Mouse (Mus musculus): ENCODE data around the gene Pfdn4.
"Not testable (repeated sequence)": the region's sequence is repeated elsewhere in the genome, so short reads cannot be mapped to it uniquely, and the experiment has no call there.

Pfdn4 gene

DNA sequence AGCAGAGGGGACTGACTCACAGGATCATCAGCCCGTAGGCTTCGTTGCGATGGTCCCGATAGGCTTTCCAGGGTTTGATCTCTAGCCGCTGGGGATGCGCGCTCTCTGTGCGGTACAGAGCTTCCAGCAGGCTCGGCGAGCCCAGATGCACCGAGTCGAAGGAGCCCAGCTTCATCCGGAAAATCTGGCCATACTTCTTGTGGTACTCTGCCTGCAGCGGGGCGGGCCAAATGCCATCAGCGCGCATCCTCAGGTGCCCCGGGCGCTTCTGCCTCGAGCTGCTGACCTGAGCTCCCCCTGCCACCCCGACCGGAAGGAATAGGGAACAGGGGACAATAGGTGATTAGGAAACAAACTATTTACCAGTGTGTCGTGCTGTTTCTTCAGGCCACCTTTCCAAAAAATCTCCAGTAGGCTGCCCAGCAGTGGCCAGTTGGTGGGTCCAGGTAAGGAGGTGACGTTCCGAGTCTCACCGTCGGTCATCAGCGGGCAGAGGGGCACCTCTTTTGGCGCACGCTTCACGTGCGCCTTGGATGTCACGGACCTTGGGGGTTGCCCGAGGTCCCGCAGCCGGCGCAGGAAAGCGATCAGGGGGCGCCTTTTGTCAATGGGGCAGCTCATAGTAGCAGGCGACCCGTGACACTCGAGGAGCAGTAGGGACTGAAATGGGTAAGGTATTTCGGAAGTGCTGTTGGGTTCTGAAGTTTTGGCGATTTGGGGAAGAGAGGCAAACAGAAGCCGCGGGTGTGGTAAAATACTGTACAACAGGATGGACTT, at the start of gene Pfdn4:
Gene Pfdn4 (plus strand): TSS at position 275 of the 777 bp plus-strand sequence.
- no peak for DNase-seq (ENCODE audit: low spot score)

DNA sequence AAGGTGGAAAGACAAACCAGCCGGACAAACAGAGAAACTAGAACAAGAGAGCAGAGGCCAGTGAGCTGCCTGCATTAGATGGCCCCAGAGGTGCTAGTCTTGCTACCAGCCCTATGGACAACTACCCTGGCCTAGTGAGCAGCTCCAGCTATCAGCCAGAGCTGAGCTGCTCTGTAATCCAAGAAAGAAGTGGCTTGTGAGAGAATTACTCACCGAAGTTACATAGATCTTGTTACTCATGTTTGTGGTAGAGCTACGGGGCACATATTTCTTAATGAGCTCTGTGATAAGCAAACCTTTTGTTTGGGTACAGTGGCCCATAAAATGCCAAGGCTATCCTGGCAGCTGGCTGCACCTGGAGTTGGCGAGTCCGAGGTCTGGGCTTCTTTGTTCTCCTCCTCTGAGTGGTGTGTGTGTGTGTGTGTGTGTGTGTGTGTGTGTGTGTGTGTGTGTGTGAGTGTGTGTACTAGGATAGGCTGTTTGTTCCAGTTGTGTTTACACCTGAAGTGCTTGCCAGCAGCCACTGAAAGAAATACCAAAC, 49.3 kb upstream of the Pfdn4 start:
- no peak for DNase-seq (ENCODE audit: low spot score)

DNA sequence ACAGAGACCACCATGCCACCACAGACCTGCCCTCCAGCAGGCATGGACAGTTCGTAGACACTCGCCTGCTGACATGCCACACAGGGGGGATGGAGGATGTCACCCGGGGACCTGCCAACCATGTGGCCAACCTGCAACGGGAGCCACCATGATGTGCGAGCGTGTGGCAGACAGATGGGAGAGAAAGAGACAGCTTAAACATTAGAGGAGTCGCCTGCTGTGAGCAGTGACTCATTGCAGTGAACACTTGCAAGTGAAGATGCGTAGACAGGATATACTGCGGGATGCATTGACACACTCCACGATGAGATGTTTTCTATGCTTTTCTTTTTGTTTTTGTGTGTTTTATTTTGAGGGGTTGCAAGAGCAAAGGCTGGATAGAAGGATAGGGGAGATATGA, 48.6 kb upstream of the Pfdn4 start:
- no peak for DNase-seq (ENCODE audit: low spot score)

DNA sequence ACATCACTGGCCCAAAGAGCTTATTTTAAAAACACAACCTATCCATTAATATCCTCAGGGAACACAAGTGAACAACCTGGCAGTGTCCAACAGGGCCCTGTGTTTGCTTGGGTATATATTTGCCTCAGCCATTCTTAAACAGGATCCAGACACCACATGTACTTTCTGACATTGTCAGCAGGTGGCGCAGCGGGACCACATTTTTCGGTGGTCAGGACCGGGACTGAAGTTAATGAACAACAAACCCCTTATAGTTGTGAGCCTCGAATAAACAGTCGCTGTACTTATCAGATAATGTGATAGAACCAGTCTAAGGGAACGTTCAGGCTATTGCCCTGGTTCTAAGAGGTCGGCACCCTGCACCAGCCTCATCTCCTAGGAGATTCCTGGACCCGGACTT, 45.3 kb upstream of the Pfdn4 start:
- peak; percentile 88 for DNase-seq (ENCODE audit: low spot score)

DNA sequence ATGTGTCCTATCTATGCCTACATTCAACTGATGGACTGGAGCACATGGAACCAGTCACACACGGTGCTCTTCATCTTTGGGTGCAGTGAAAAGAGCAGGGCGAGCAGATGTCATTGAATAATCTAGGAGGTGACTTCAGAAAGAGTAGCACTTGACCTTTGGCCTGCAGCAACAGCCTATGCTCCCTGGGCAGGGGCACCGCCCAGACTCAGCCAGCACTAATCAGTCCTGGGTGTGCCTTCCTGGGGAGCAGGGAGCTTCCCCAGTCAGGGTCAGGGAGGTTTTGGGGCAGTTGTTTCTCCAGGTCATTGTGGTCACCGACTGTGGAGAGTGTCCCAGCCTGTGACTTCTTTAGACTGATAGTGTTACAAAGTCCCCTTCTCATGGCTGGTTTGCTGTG, 42.4 kb upstream of the Pfdn4 start:
- DNase-seq (ENCODE audit: low spot score), result not testable (repeated sequence)

DNA sequence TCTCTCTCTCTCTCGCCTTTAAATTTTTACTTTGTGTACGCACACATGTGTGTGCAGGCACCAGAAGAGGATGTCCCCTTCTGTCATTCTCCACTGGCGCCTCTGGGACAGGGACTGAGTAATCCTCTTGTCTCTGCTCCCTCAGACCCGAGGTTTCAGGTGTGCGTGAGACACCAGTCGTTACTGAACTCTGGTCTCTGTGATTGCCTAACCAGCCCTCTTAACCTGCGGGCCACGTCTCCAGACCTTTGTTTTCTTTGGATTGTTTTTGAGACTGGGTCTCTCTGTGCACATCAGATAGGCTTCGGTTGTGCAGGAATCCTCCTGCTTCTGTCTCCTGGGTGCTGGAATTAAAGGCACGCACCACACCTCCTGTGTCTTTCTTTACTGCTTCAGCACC, 37.0 kb upstream of the Pfdn4 start:
- no peak for DNase-seq (ENCODE audit: low spot score)

DNA sequence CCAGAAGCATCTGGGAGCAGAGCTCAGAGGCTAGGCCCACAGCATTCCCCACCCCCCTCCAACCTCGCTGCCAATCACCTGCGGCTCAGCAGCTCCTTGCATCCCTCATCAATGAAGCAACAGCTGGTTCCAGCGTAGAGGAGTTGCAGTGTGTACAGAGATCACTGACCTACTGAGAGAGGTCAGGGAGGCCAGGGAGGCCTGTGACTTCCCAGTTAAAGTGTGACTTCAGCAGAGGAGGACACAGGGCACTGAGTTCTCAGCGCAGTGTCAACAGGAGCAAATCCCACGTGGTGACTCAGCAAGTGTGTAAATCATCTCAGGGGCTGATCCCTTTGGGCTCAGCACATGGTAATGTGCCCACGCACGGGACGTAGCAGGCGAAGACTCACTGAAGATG, 36.4 kb upstream of the Pfdn4 start:
- DNase-seq (ENCODE audit: low spot score), result no peak

DNA sequence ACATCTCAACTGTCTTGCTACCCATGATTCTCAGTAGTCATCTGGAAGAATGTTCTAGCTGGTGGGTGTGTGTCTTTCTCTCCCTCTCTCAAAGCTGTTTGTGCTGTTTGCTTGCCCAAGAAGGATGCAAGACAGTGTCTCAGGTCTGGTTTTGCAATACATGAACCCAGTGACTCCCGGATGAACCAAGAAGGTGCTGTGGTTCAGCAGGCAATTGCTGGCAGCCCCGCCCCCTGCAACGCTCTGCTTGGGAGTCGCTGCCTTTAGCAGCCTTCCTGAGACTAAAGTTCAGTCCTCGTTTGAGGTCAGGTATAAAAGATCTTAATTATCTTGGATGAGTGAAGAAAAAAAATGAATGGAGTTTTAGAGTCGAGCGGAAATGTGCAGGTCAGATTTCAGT, 34.6 kb upstream of the Pfdn4 start:
- no peak for DNase-seq (ENCODE audit: low spot score)

DNA sequence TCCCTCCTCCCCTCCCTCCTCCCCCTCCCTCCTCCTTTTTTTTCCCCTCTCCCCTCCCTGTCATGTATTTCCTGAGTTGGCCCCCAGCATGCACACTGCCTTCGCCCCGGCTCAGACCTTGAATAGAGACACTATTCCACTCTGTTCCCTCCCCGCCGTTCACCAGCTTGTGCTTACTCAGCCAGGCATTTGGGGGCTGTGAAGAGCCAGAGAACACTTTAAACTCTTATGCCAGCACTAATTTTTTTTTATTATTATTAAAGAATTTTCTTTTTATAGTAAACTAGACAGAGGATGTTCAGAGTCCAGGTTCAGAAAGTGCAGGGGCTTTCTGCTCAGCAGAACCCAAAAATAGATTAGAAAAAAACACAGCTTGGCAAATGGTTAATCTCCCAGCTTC, 31.4 kb upstream of the Pfdn4 start:
- DNase-seq (ENCODE audit: low spot score), result no peak

DNA sequence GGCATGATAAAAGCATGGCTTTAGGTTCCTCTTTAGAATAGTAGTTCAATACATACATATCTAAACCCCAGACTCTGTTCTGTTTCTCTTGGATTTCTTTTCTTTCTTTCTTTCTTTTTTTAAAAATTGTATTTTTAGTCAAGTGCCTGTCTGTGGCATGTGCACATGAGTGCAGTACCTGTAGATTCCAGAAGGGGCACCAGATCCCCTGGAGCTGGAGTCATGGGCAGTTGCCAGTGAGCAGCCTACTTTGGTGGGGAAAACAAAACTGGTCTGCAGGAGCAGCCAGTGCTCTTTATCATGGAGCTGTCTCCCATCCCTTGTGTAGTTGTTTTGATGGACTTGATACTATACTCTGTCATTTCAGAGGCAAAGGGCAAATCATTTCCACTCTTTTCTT, 28.2 kb upstream of the Pfdn4 start:
- peak; percentile 60 for DNase-seq (ENCODE audit: low spot score)

DNA sequence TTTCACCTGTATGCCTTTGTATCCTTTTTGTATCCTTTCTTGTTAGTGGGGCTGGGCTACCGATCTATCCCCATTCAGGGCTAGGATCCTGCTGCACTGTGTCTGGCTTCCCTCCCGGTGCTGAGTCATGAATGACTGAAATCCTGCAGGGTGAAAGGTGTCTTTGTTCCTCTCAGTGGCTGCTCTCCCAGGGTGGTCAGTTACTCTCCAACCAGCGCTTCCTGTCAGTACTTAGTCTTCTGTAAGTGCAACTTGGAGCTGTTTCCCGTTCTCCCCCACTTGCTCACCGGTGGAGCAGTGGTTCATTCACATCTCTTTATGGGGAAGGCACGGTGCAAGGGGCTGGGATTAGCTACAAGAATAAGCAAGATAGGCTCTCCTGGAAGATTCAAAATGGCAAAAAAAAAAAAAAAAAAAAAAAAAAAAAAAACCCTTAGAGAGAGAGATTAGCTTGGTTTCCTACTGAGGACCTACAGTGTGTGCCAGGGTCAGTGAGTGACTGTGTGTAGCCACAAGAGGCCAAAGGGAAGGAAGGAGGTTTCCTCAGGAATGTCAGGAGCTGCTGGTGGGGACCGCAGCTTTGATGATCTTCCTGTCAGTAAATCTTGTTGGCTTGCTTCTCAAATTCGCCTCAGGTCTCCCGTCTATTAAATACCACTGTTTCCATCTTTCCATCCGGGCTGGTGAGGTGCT, 26.5 kb upstream of the Pfdn4 start:
- peak; percentile 57 for DNase-seq (ENCODE audit: low spot score)

DNA sequence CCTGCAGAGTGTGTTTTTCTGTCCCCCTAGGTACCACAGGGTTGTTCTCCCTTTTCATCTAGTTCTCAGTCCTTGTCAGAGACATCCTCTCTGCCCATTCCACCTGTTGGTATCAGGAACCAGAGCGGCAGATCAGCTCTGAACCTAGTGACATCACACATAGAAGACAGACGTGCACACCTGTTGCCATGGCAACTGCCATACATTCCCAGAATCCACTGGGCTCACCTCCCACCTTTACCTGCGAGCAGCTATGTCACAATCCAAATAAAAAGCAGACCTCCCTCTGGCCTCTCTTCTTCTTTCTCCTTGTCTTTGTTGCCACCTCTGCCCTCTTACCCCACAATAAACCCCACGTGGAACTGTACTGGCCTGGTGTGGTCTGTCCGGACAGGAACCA, 25.6 kb upstream of the Pfdn4 start:
- DNase-seq (ENCODE audit: low spot score), result no peak

DNA sequence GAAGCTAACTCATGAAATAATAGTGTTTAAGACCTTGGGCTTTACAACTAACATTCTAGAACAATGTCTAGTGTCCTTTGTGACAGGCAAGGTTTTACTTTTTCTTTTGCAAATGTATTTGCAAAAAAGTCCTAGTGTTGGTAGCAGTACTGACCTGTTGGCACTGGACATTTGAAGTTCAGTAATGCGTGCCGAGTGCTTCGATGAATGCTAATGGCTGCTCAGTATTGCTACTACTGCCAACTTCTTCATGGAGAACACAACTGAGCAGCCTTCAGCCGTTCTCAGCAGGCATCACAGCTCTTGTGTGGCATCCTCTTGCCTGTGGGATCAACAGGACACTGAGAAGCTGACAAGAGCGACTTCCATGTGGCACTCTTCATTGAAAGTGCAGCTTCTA, 22.1 kb upstream of the Pfdn4 start:
- no peak for DNase-seq (ENCODE audit: low spot score)

DNA sequence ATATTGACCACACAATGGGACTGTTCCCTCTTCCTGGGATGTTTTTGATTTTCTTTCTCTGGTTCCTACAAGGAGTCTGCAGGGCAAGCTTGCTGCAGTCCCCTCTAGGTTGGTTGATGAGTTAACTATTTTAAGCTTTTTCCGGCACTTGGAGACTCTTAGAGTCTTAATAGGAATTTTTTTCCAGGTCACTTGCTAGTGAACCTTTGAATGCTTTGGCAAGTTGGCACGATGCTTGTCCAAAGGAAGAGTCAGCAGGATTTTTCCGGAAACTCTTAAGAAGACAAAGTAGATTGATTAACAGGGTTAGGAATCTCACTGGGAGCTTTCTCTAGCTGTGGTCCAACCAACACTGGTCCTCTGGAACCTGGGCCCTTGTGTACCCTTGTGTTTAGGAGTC, 21.1 kb upstream of the Pfdn4 start:
- DNase-seq (ENCODE audit: low spot score), result no peak

DNA sequence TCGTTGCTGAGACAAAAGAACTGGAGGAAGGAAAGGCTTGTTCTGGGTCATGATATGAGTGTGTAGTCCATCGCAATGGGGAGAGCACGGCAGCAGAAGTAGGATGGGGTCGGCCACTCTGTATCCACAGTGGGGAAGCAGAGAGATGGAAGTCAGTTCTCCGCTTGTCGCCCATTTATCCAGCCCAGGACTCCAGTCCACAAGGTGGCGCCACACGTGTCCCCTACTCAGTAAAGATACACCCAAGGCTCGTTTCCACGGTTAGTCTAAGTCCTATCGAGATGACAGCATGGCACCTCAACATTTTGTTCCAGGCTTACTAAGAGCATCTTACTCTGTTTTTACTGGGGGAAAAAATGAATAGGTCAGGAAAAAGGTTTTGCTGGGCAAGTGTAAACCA, 20.0 kb upstream of the Pfdn4 start:
- peak; percentile 69 for DNase-seq (ENCODE audit: low spot score)

DNA sequence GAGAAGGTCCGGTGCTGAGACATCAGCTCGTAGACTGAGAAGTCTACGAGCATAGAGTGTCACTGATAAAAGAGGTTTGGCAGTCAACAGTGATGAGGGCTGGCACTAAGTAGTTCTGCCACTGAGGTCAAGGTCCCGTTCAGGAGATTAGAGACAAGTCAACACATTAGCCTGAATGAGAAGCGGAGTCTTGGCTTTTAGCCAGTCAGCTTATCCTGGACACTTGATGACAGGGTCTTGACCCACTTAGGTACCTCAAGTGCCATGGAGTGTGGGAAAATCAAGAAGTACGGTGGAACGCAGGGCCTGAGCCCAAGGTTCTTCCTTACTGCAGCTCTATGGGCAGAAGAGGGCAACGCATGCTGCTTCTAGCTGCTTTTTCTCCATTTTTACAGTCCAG, 19.6 kb upstream of the Pfdn4 start:
- DNase-seq (ENCODE audit: low spot score), result no peak

DNA sequence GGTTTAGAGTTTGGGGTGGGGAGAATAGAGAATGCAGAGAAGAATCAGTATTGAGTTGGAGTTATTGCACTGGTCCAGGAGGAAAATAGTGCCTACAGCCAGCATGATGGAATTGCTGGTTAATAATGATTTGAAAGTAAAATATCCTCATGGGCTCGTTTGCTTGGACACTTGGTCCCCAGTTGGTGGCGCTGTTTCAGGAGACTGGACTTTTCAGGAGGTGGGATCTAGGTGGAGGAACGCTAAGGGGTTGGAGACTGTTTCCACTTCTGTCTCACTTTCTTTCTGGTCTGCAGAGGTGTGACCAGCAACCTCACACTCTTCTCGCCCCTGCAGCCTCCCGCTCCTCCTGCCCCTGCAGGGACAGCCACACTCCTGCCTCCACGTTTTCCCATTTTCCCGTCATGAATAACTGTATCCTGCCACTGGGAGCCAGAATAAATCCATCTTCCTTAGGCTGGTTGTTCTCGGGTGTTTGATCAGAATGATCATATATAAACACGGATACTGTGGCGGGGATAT, 14.1 kb upstream of the Pfdn4 start:
- DNase-seq (ENCODE audit: low spot score), result no peak

DNA sequence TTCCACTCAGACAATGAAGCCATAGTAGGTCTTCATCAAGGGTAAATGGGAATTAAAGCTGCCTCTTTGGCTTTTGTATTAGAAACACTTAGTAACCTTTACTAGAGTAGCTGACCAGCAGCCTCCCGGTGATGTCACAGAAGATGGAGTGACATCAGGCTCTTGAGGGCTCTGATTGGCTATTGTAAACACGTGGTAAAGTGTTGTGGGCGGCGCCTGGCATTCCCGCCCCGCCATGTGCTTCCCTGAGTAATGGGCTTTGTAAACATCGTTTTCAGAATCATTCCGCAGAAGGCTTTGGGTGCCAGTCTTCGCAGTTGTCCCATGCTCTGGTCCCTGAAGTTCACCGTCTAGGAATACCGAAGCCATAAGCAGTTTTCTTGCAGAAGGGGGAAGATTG, 12.3 kb upstream of the Pfdn4 start:
- DNase-seq (ENCODE audit: low spot score), result no peak

DNA sequence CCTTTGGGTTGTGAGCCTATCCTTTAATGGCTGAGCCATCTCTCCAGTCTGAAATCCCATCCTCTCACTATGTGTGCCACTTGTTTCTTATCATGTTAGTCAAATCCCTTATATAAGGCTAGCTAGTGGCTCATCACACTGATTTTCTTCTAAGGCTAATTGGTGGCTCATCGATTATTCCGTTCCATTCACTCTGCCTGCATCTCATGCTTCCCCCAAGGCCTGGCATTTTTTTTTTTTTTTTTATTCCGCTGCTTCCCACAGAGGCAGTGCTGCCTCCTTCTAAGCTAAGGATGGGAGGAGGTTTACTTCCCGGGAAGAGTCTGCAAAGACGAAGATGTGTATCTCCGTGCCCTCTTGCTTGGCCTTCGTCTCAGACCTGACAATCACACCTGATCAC, 9.0 kb upstream of the Pfdn4 start:
- DNase-seq (ENCODE audit: low spot score), result no peak

DNA sequence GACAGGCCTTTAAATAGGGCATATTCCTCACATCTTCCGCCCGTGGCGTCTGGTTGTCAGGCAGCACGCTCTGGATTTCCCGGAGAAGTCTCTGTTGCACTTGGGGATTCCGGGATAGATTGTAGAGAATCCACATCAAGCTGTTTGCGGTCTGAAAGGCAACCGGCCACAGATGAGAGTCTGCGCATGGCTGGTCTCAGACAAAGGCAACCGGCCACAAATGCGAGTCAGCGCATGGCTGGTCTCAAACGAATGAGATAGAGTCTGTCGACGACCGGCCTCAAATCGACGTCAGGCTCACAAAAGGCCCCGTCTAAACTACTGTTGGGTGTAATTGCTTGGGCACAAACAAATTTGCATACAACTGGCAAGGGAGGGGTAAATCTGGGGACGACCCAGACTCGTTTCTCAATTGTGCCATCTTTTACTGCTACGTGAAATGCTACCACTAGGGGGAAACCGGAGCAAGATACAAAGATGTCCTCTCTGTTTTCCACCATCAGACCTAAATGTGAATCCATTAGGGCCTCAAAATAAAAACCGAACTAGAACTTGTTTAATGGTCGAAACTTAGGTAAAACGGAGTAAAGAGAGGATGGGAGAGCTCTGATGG, 8.2 kb upstream of the Pfdn4 start:
- no peak for DNase-seq (ENCODE audit: low spot score)

DNA sequence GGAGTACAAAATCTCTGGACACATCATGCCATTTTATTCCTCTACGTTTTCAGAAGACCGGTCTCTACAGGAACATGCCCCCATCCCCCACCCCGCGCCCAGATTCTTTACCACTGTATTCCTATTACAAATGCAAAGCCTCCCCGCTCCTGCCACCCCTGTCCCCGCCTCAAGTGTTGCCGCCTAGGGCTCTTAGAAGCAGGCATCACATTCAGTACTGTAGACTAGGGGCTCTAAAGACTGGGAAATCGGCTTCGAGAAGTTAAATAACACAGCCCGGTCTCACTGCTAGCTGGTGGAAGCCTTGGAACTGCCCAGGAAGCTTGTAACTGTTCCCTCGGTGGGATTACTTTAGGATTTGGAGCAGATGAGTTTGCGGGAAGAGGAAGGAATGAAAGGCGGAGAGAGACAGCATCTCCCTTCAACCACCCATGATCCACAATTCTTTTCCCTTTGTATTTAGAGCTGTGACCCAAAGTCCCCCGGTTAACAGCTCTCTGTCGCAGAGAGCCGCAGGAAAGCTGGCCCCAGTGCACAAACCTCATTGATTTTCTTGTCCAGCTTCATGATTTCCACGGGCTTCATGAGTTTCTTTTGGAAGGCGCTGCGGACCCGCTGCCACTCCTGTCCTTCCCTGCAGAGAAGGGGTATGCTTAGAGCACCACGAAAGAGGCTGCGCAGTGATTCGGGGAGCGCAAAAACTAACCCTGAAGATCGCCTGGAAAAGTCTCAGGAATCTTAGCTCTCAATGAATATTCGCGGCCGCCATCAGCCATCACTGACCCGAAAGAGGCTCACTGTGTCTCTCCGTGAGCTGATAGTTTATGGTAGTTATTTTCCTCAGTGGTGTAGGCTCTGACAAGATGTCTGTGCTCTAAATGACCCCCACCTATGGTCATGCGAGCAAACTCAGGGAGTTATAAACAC, 1.2 kb upstream of the Pfdn4 start:
- DNase-seq (ENCODE audit: low spot score), result no peak

DNA sequence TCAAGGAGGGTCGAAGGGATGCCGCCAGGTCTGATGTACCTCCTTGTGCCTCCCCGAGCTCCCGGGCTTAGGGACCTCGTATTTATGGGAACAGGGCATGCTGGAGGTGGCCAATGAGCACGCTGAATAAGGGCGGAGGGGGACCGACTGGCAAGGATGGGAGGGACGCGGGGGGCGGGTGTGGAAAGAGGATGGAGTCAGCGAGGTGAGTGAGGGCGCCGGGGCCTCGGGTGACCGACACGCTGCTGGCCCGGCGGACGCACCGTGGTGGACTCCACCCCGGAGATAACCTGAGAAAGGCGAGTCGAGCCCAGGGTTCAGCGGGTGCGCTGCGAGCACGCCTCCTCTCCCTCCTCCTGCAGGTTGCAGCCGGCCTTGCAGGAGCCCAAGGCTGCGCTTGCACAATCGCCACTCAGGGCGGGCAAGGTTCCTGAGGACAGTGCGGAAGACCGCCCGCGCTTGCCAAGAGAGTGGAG, 901 bp downstream of the Pfdn4 start, which contains the start of gene Cyp24a1:
Gene Cyp24a1 (minus strand): TSS at position 55 of the 476 bp plus-strand sequence.
- DNase-seq (ENCODE audit: low spot score), result peak; percentile 61
